Mouse (Mus musculus) lung, postnatal 0 days (tissue): Measurements from ENCODE around the gene Enpp7. TPM values are rescaled to one million over a fixed set of nuclear protein-coding genes. Genes with fewer than 3 reads are reported as not detected.

Source experiments
- ATAC-seq: fragments of 200-750 bp; cut with Nextera tagmentation; 2 replicates; pipeline ENCODE4 v1.8.0; 2017; ENCODE audit warnings: moderate library complexity
- DNase-seq: peaks from one replicate; pipeline ENCODE4 v3.0.0-alpha.2; 2016; ENCODE audit warnings: low spot score
- H3K27ac ChIP-seq: fragments of 300-500 bp; sonication (generic); 2 replicates; pipeline ENCODE4 v1.5.1; 2014; ENCODE audit warnings: antibody characterized with exemption, mild to moderate bottlenecking, low read length, mixed read lengths
- H3K27me3 ChIP-seq: fragments of 300-500 bp; sonication (generic); replicated peaks from 2 replicates; pipeline ENCODE4 v1.6.1; 2014; ENCODE audit warnings: low read length, mixed read lengths; ENCODE audit not compliant: insufficient read depth
- H3K36me3 ChIP-seq: fragments of 300-500 bp; sonication (generic); 2 replicates; pipeline ENCODE4 v1.6.1; 2014; ENCODE audit warnings: low read length, mixed read lengths; ENCODE audit not compliant: insufficient read depth
- H3K4me1 ChIP-seq: fragments of 300-500 bp; sonication (generic); 2 replicates; pipeline ENCODE4 v1.6.1; 2014; ENCODE audit warnings: antibody characterized with exemption, low read depth, low read length, mixed read lengths; ENCODE audit not compliant: insufficient read depth
- H3K4me2 ChIP-seq: fragments of 300-500 bp; sonication (generic); replicated peaks from 2 replicates; pipeline ENCODE4 v1.6.1; 2014; ENCODE audit warnings: low read depth, mild to moderate bottlenecking, low read length, moderate library complexity, mixed read lengths
- H3K4me3 ChIP-seq: fragments of 300-500 bp; sonication (generic); 2 replicates; pipeline ENCODE4 v1.5.1; 2014; ENCODE audit warnings: low read depth, low read length
- H3K9ac ChIP-seq: fragments of 300-500 bp; sonication (generic); replicated peaks from 2 replicates; pipeline ENCODE4 v1.6.1; 2014; ENCODE audit warnings: low read depth, mild to moderate bottlenecking
- H3K9me3 ChIP-seq: fragments of 300-500 bp; sonication (generic); 2 replicates; pipeline ENCODE4 v1.6.1; 2016; ENCODE audit warnings: low read length, mixed read lengths
- CTCF ChIP-seq: IDR thresholded peaks from 2 replicates; pipeline ENCODE4 v1.5.1; 2016; ENCODE audit warnings: antibody characterized with exemption, mild to moderate bottlenecking
- EP300 ChIP-seq: IDR thresholded peaks from 2 replicates; pipeline ENCODE4 v1.6.1; 2016; ENCODE audit warnings: antibody characterized with exemption, mild to moderate bottlenecking, control low read depth
- WGBS: fragments of 180-500 bp; shearing (Covaris S2); extraction: QIAGEN DNeasy Blood & Tissue Kit; methylation state at CpG from one replicate; pipeline ENCODE4 v1.1.7; 2014; 5-methylcytosine and 5-hydroxymethylcytosine counted together
- polyA plus RNA-seq: library from polyadenylated mRNA; unstranded; fragments of >200 nt; fragmentation: Nextera tagmentation; extraction: Ambion mirVana; gene quantifications from 2 replicates; pipeline ENCODE4 v1.2.1, GENCODE M21; 2015

The Enpp7 gene
- polyA plus RNA-seq, 1 experiment from 2014 or later: not detected

DNA sequence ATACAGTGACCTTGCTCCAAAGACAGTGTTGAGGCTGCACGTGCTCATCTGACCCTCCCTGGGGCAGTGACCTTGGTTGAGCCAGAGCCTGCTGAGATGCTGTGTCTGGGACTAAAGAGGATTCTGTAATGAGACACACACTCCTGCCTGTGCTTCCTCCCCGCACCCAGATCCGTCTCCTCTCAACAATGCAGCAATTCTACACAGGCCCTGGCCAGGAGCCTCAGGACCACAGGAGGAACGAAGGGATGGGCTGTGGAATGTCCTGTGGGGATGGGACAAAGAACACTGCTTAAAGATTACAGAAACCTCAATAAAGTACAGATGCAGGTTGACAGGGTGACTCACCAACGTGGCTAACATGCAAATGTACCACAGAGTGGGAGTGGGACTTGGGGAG is 2.4 kb upstream of the Enpp7 start:
- no peak overlapping the region for H3K4me3 ChIP-seq
- no peak overlapping the region for H3K9ac ChIP-seq

GRCm38 (mm10) chr11:118992781-118993180 is 4.8 kb downstream of the Enpp7 start:
- H3K4me1 ChIP-seq: no peaks in the 10 kb centered on the region
- no peaks in the 10 kb centered on the region for H3K36me3 ChIP-seq
- no peak overlapping the region for H3K27ac ChIP-seq
- WGBS: 36% methylated on average over 3 of the region's 3 CpGs
- no peaks in the 10 kb centered on the region for H3K9me3 ChIP-seq
- no peak for DNase-seq
- H3K4me2 ChIP-seq: no peak overlapping the region
- no peak for ATAC-seq
- H3K4me3 ChIP-seq: no peak overlapping the region
- H3K27me3 ChIP-seq: 0 out of 2 replicates have a peak, but pooled peaks cover 6% of the 10 kb centered on the region
- TF ChIP-seq CTCF: no peak
- TF ChIP-seq EP300: no peak
- no peak overlapping the region for H3K9ac ChIP-seq

More for the DNA sequence above, 2.4 kb upstream of the Enpp7 start:
- TF ChIP-seq EP300 (no peak), CTCF (no peak)
- H3K36me3 ChIP-seq: no peaks in the 10 kb centered on the region
- H3K27ac ChIP-seq: no peak overlapping the region
- no peaks in the 10 kb centered on the region for H3K27me3 ChIP-seq
- H3K4me2 ChIP-seq: no peak overlapping the region
- H3K4me1 ChIP-seq: no peaks in the 10 kb centered on the region
- ATAC-seq (no peak), DNase-seq (no peak)
- 56% methylated on average over 5 of the region's 5 CpGs for WGBS
- no peaks in the 10 kb centered on the region for H3K9me3 ChIP-seq

GRCm38 (mm10) chr11:118995448-118995847 is 7.5 kb downstream of the Enpp7 start:
- no peak overlapping the region for H3K4me3 ChIP-seq
- H3K4me1 ChIP-seq: no peaks in the 10 kb centered on the region
- TF ChIP-seq EP300: no peak
- TF ChIP-seq CTCF: no peak
- H3K9me3 ChIP-seq: no peaks in the 10 kb centered on the region
- H3K4me2 ChIP-seq: no peak overlapping the region
- 25% methylated on average over 4 of the region's 4 CpGs for WGBS
- no peak overlapping the region for H3K27ac ChIP-seq
- peak; percentile 25 for DNase-seq
- peaks cover 28% of the 10 kb centered on the region; the same call in 1 of the 2 replicates for H3K27me3 ChIP-seq
- ATAC-seq: peak; percentile 53
- no peak overlapping the region for H3K9ac ChIP-seq
- H3K36me3 ChIP-seq: no peaks in the 10 kb centered on the region

DNA sequence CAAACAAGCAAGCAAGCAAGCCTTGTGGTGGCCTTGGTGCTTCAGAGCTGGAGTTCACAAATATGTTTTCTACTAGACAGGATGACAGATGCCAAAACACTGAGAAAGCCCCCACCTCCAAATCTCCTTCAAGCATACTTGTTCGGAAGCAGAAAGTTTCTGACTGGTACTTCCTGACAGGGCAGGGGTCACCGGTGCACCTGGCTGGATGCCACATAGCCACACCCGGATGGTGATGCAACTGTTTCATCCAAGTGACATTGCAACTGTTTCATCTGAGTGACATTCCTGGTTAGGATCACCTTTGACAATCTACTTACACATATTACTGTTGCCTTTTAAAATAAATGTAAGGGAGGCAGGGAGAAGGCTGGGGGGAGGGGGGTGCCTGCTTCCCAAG is 9.2 kb downstream of the Enpp7 start:
- Histone ChIP-seq H3K27ac (no peak overlapping the region), H3K9me3 (no peaks in the 10 kb centered on the region), H3K27me3 (peaks cover 28% of the 10 kb centered on the region; the same call in 1 of the 2 replicates), H3K4me2 (no peak overlapping the region), H3K4me1 (no peaks in the 10 kb centered on the region), H3K36me3 (no peaks in the 10 kb centered on the region), H3K4me3 (no peak overlapping the region), H3K9ac (no peak overlapping the region)
- 38% methylated on average over 3 of the region's 3 CpGs for WGBS
- ATAC-seq (no peak), DNase-seq (no peak)
- no peak for TF ChIP-seq EP300
- no peak for TF ChIP-seq CTCF

DNA sequence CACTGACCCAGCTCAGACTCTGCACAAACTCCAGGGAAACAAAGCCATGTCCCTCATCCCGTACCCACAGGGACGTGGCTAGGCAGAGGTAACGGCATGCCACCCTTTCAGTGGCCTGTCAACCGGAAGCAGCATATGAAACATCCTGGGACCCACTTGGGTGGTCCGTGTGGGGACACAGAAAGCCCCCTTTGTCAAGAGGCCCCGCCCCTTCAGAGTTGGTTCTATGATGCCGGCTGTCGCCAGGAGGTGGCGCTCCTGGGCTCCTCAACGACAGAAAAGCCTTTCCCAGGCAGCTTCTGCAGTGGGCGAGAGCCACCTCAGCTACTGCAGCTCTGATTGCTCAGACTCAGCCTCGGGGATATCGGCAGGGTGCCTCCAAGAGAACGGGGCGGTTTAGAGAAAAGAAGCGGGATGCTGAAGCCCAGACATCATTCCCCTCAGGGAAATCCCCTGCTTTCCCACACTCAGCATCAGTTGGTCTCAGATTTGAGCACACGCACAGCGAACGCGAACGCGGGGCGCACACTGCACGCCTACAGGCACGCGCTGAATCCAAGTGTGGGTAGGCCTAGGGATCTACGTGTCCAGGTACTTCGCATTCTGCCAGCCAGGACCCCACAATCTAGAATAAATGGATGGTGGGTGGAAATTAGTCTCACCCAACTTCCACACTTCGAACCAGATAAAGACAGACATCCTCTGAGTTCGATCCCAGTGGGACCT is 10.7 kb downstream of the Enpp7 start:
- H3K36me3 ChIP-seq: no peaks in the 10 kb centered on the region
- H3K4me2 ChIP-seq: no peak overlapping the region
- no peak overlapping the region for H3K9ac ChIP-seq
- TF ChIP-seq CTCF (peak; percentile 89), EP300 (no peak)
- DNase-seq (peak; percentile 82), ATAC-seq (peak; percentile 67)
- H3K4me3 ChIP-seq: no peak overlapping the region
- no peaks in the 10 kb centered on the region for H3K4me1 ChIP-seq
- H3K27me3 ChIP-seq: peaks cover 28% of the 10 kb centered on the region; the same call in 1 of the 2 replicates
- 11% methylated on average over 30 of the region's 30 CpGs for WGBS
- H3K9me3 ChIP-seq: no peaks in the 10 kb centered on the region
- H3K27ac ChIP-seq: no peak overlapping the region

DNA sequence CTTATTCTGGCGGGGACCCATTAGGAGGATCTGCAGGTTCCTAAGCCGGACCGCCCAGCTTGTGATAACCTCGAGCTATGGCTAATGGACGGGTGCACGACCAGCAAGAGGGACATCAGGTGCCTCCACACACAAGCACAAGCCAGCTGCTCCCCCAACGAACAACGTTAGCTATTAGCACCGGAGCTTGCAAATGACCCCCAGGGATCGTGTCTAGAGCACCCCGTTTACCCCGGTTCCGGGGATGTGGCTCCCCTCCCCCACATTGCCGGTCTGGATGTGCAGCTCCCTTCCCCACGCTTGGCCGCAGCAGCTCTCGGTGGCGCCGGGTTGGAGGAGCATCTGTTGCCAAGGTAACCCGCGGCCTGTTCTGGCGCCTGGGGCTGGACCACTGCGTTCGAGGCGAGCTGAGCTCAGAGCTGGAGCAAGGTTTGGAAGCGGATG is 11.4 kb downstream of the Enpp7 start:
- DNase-seq (peak; percentile 19), ATAC-seq (no peak)
- H3K36me3 ChIP-seq: no peaks in the 10 kb centered on the region
- no peak overlapping the region for H3K27ac ChIP-seq
- peaks cover 24% of the 10 kb centered on the region; the same call in 1 of the 2 replicates for H3K27me3 ChIP-seq
- no peaks in the 10 kb centered on the region for H3K4me1 ChIP-seq
- 6% methylated on average over 26 of the region's 26 CpGs for WGBS
- H3K4me3 ChIP-seq: no peak overlapping the region
- no peaks in the 10 kb centered on the region for H3K9me3 ChIP-seq
- H3K4me2 ChIP-seq: no peak overlapping the region
- TF ChIP-seq EP300 (no peak), CTCF (no peak)
- no peak overlapping the region for H3K9ac ChIP-seq
